Mouse (Mus musculus) stomach, postnatal 0 days (tissue): Measurements from ENCODE around the gene Sorcs1.

Experiments used
- CTCF ChIP-seq: IDR thresholded peaks from 2 replicates; pipeline ENCODE4 v1.5.1; 2016; ENCODE audit warnings: antibody characterized with exemption, low read depth, mild to moderate bottlenecking, moderate library complexity
- EP300 ChIP-seq: optimal IDR thresholded peaks from 2 replicates; pipeline ENCODE3; 2016; ENCODE audit warnings: antibody characterized with exemption

- TF ChIP-seq CTCF (no peak), EP300 (no peak)
Measured at GRCm38 (mm10) chr19:50134656-50135055, 543.8 kb downstream of the Sorcs1 start.
